Mouse (Mus musculus): ENCODE data around the gene Fam126b. TPM values are rescaled to one million over a fixed set of nuclear protein-coding genes. Genes with fewer than 3 reads are reported as not detected.
"Not testable (repeated sequence)": the region's sequence is repeated elsewhere in the genome, so short reads cannot be mapped to it uniquely, and the experiment has no call there.

Gene Fam126b
- total RNA-seq, 2 experiments from 2014 or later = 120 to 124 TPM

DNA sequence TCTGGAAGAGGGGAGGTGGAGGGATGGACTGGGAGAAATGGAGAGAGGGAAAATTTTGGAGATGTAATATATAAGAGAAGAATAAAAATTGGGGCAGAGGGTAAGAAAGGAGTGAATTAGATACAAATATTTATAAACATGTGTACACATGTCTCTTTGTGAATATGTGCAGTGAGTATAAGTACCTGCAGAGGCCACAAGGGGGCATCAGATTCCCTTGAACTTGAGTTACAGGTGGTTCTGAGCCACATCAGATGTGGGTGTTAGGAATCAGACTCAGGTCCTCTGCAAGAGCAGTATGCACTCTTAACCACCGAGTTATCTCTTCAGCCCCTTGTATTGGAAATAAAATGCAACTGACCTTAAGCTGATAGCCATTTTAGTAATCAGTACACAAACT, 23.7 kb downstream of the Fam126b start:
- Histone ChIP-seq H3K4me3 (no peak overlapping the region), H3K27ac (no peak overlapping the region)
- peak; percentile 82 for TF ChIP-seq CTCF (conservative IDR thresholded peaks at IDR 0.05)
- DNase-seq (ENCODE audit: low spot score in 2 of 2) = no peak

GRCm38 (mm10) chr1:58560370-58560769, 25.8 kb downstream of the Fam126b start:
- TF ChIP-seq CTCF (conservative IDR thresholded peaks at IDR 0.05) = peak; percentile 57
- H3K27ac ChIP-seq; H3K4me3 ChIP-seq; DNase-seq (ENCODE audit: low spot score in 2 of 2): not testable (repeated sequence)

DNA sequence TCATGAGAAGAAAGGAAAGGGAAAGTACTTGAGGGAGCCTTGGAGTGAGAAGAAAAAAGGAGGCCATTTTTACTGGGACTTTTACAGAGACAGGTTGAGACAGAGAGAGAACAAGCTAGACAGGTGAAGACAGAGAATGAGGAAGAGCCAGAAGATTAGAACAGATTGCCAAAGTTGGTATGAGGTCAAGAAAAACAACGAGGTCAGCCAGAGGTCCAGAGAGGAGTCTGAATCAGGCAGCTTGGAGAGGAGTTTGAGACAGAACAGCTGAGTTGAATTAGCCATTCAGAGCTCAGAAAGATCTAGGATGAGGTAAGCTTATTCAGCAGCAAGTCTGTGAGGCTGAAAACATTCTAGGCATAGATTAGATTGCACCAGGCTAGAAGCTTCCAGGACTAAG, 44.7 kb downstream of the Fam126b start:
- Histone ChIP-seq H3K27ac (no peak overlapping the region), H3K4me3 (no peak overlapping the region)
- no peak for TF ChIP-seq CTCF (conservative IDR thresholded peaks at IDR 0.05)
- no peak for DNase-seq (ENCODE audit: low spot score in 2 of 2)

DNA sequence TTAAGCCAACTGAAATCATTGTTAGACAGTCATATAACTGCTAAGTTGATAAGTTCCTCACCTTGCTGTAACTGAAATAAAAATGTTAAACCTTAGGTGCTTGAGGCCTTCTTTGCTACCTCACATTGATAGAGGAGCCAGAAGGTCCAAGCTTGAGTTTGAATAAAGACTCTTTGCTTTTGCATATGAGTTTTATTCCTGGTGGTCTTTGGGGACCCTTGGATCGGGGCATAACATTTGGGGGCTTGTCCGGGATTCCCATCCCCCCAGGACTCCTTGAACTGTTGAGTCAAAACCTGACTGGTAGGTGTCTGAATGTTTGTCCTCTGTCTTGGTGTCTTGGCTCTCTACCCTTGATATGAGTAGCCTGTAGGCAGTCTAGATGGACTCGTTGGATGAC, 78.9 kb downstream of the Fam126b start:
- DNase-seq (ENCODE audit: low spot score in 2 of 2) = no peak
- TF ChIP-seq CTCF (conservative IDR thresholded peaks at IDR 0.05) = no peak
- Histone ChIP-seq H3K4me3 (no peak overlapping the region), H3K27ac (no peak overlapping the region)

DNA sequence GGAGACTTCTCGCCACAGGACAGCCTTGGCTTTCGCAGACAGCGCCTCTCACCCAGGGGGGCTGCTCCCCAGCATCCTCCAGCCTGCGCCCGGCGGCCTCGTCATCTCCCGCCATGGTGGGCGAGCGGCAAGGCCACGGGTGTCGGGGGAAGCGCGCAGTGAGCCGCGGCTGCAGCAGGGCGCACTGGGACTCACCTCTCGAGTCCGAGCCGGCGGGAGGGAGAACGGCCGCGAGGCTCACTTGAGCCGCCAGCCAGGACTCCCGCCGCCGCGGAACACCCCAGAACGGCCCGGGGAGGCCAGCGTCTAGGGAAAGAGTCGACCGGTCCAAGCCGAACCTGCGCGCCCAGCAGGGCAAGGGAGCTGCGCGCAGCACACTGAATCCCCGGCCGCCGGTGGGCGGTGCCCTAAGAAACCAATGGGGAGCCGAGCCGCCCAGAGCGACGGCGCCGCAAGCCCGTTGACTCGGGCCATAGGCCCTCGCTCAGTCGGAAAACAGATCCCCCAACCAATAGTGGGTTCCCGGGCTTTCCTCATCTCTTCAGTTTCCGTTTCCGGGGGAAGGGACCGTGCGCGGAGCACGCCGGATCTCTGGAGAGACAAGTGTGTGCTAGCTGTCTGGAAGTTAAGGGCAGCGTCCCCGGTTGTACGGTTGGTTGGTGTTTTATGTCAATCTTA, 81.4 kb downstream of the Fam126b start, which contains the start of gene Orc2:
Gene Orc2, minus strand, starts transcription at position 533 of the 678 bp plus-strand sequence.
- Histone ChIP-seq H3K4me3 (peak within 1 kb of the TSS; percentile 88), H3K27ac (peak within 1 kb of the TSS; percentile 80)
- DNase-seq (ENCODE audit: low spot score in 2 of 2) = peak; percentile 91 to 96
- no peak; the same call in 1 of the 2 replicates for TF ChIP-seq CTCF (conservative IDR thresholded peaks at IDR 0.05)

- no peak for TF ChIP-seq CTCF (conservative IDR thresholded peaks at IDR 0.05)
- H3K27ac ChIP-seq = peak overlapping the region; percentile 80
- peak overlapping the region; percentile 88 for H3K4me3 ChIP-seq
- DNase-seq (ENCODE audit: low spot score in 2 of 2) = no peak
These were observed 82.2 kb downstream of the Fam126b start for GRCm38 (mm10) chr1:58503793-58504370.

DNA sequence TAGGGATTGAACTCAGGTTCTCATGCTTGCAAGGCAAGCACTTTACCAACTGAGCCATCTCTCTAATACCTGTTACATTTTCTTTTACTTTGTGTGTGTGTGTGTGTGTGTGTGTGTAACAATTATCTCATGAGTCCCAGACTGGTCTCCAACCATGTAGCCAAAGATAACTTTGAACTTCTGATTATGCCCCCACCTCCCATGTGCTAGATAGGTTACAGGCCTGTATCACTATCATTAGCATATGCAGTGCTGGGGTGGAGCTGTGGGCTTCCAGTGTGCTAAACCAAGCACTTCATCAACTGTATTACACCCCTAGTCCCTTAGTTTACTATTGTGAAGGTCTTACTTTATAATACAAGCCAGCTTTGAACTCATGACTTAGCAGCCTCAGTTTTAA, 83.0 kb downstream of the Fam126b start:
- TF ChIP-seq CTCF (conservative IDR thresholded peaks at IDR 0.05) = no peak
- Histone ChIP-seq H3K4me3 (no peak overlapping the region), H3K27ac (no peak overlapping the region)
- no peak for DNase-seq (ENCODE audit: low spot score in 2 of 2)

DNA sequence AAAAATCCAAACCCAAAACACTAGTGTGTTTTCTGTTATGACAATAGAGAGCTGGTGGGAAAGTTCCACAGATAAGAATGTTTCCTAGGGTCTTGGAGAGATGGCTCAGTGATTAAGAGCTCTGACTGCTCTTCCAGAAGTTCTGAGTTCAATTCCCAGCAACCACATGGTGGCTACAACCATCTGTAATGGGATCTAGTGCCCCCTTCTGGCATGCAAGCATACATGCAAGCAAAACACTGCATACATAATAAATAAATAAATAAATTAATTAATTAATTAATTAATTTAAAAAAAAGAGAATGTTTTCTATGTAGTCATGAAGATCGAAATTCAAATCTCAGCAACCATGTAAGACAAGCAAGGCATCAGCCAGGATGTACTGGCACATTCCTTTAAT, 87.4 kb downstream of the Fam126b start:
- DNase-seq (ENCODE audit: low spot score in 2 of 2) = no peak
- peak; percentile 53 for TF ChIP-seq CTCF (conservative IDR thresholded peaks at IDR 0.05)
- Histone ChIP-seq H3K27ac (no peak overlapping the region), H3K4me3 (no peak overlapping the region)

DNA sequence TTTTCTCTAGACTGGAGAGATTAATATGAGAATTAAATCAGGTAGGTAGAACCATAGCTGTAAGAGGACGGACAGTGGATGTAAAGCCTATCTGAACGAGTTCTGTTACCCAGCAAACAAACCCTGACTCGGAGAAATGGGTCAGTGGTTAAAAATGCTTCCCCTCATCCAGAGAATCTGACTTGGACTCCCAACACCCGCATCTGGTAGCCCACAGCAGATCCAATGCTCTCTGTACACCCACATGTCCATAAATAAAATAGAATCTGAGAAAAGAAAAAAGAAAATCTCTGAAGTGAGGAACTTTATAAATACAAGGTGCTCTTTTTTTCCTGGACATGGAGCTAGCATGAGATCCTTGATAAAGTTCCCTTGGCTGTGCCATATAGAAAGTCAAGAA, 88.4 kb downstream of the Fam126b start:
- no peak overlapping the region for H3K27ac ChIP-seq
- no peak overlapping the region for H3K4me3 ChIP-seq
- no peak for DNase-seq (ENCODE audit: low spot score in 2 of 2)
- no peak for TF ChIP-seq CTCF (conservative IDR thresholded peaks at IDR 0.05)

GRCm38 (mm10) chr1:58495603-58496002, 90.5 kb downstream of the Fam126b start:
- H3K27ac ChIP-seq = no peak overlapping the region
- no peak overlapping the region for H3K4me3 ChIP-seq
- TF ChIP-seq CTCF (conservative IDR thresholded peaks at IDR 0.05) = no peak
- no peak for DNase-seq (ENCODE audit: low spot score in 2 of 2)

GRCm38 (mm10) chr1:58482647-58483046, 103.5 kb downstream of the Fam126b start:
- no peak overlapping the region for H3K4me3 ChIP-seq
- no peak for TF ChIP-seq CTCF (conservative IDR thresholded peaks at IDR 0.05)
- H3K27ac ChIP-seq = no peak overlapping the region
- no peak for DNase-seq (ENCODE audit: low spot score in 2 of 2)

DNA sequence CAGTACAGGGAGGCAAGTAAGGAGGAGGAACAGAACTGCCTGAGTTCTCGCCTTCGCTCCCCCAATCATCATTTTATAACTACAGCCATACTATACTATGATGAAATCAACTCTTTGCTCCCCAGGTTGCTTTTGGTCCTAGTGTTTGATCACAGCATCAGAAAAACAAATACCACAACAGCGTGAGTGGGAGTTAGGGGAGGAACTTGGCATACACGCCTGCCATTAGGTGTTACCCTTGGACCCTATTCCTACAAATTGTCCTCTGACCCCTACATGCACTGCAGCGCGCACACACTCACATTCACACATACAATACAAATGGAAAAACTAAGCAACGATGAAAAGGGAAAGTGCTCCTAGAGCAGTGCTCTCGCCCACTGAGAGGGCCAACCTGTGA, 110.5 kb downstream of the Fam126b start:
- no peak for TF ChIP-seq CTCF (conservative IDR thresholded peaks at IDR 0.05)
- no peak overlapping the region for H3K4me3 ChIP-seq
- no peak for DNase-seq (ENCODE audit: low spot score in 2 of 2)
- no peak overlapping the region for H3K27ac ChIP-seq

Other genes starting within 250 kb of the Fam126b start
- gene Bzw1, start 193.4 kb downstream of the Fam126b start, total RNA-seq (2021) = 100 to 1,000 TPM; 108 to 111 TPM
- 100 to 1,000 TPM; 104 to 159 TPM for gene Clk1, start 162.3 kb downstream of the Fam126b start, total RNA-seq (2021)
- 10 to 100 TPM; 17.6 to 21.3 TPM for gene Nif3l1, start 141.2 kb downstream of the Fam126b start, total RNA-seq (2021)
- 10 to 100 TPM; 27.5 to 31.3 TPM for gene Ppil3, start 140.8 kb downstream of the Fam126b start, total RNA-seq (2021)
- 10 to 100 TPM; 24.7 to 27.9 TPM for gene Orc2, start 81.2 kb downstream of the Fam126b start, total RNA-seq (2021)
- 100 to 1,000 TPM; 109 to 111 TPM for gene Ndufb3, start 61 bp upstream of the Fam126b start, total RNA-seq (2021)
- not detected for gene Als2cr12, start 109.7 kb upstream of the Fam126b start, total RNA-seq (2021)
- 10 to 100 TPM; 32.9 to 35.2 TPM for gene Cflar, start 125.2 kb upstream of the Fam126b start, total RNA-seq (2021)
- 1 to 10 TPM; 1.9 to 2.1 TPM for gene Casp8, start 209.1 kb upstream of the Fam126b start, total RNA-seq (2021)

All from layer of hippocampus, adult 2 months (tissue).